Mouse (Mus musculus) spleen, adult 2 months (tissue): ENCODE measurements around the gene 5530400C23Rik.

Experiments used
- CTCF ChIP-seq: fragments of 200-500 bp; IDR thresholded peaks from 2 replicates; pipeline ENCODE4 v1.5.1; 2011; ENCODE audit warnings: mild to moderate bottlenecking, inconsistent platforms; ENCODE audit not compliant: insufficient read depth, insufficient read length, insufficient replicate concordance; ENCODE audit errors: extremely low read depth
- POLR2A ChIP-seq: fragments of 200-500 bp; IDR thresholded peaks from 2 replicates; pipeline ENCODE4 v1.6.1; 2011; ENCODE audit warnings: low read depth, low read length, inconsistent platforms

DNA sequence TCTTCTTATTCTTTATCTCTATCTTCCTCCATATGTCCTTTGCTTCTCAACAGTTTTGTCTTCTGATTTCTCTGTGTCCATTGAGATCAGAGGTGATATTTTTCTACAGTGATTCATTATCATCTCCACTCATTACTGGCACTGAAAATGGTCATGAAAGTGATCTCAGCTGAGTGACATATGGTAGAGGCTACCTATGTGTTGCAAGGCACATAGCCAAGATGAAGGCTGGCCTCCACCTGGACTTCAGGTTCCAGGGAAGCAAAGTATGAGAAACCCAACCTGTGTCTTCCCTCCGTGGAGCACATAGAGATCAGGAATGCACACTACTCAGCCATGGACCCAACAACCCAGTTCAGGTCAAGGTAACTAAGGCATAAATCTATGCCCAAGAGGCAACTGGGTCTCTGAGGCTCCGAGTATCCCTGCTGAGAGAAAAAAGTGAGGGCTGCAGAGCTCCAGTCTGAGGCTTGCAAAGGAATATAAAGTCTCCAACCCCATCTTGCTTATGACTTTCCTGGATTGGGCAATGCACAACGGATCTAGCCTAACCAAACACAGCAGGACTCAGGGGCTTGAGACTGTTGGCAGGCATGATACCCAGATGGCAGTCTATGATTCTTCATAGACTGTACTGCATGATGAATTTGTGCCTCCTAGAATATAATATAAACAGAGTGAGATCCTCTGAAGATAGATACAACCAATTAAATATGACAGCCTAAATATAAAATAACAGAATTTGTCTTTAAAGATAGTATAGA, 14.1 kb downstream of the 5530400C23Rik start:
- TF ChIP-seq CTCF, result no peak
- no peak for TF ChIP-seq POLR2A
